Mouse (Mus musculus) kidney, embryonic 15.5 days (tissue): ENCODE measurements around the gene Gm20422. TPM values are rescaled to one million over a fixed set of nuclear protein-coding genes. Genes with fewer than 3 reads are reported as not detected.

Source experiments
- ATAC-seq: fragments of 200-750 bp; cut with Nextera tagmentation; replicated peaks from 2 replicates; pipeline ENCODE4 v1.8.0; 2017; ENCODE audit warnings: moderate TSS enrichment; ENCODE audit not compliant: low FRiP score
- H3K27ac ChIP-seq: fragments of 300-500 bp; sonication (generic); 2 replicates; pipeline ENCODE4 v1.5.1; 2015; ENCODE audit warnings: mild to moderate bottlenecking, inconsistent platforms
- H3K27me3 ChIP-seq: fragments of 300-500 bp; sonication (generic); 2 replicates; pipeline ENCODE4 v1.6.1; 2015; ENCODE audit warnings: inconsistent platforms
- H3K36me3 ChIP-seq: fragments of 300-500 bp; sonication (generic); 2 replicates; pipeline ENCODE4 v1.6.1; 2015; ENCODE audit warnings: inconsistent platforms
- H3K4me1 ChIP-seq: fragments of 300-500 bp; sonication (generic); 2 replicates; pipeline ENCODE4 v1.6.1; 2015; ENCODE audit warnings: inconsistent platforms
- H3K4me2 ChIP-seq: fragments of 300-500 bp; sonication (generic); 2 replicates; pipeline ENCODE4 v1.6.1; 2015; ENCODE audit warnings: moderate library complexity, mild to moderate bottlenecking, inconsistent platforms
- H3K4me3 ChIP-seq: fragments of 300-500 bp; sonication (generic); replicated peaks from 2 replicates; pipeline ENCODE4 v1.5.1; 2015; ENCODE audit warnings: mild to moderate bottlenecking, inconsistent platforms
- H3K9ac ChIP-seq: fragments of 300-500 bp; sonication (generic); 2 replicates; pipeline ENCODE4 v1.6.1; 2015; ENCODE audit warnings: mild to moderate bottlenecking, inconsistent platforms
- H3K9me3 ChIP-seq: fragments of 300-500 bp; sonication (generic); replicated peaks from 2 replicates; pipeline ENCODE4 v1.6.1; 2016; ENCODE audit warnings: inconsistent platforms
- WGBS: fragments of 180-500 bp; shearing (Covaris S2); methylation state at CpG from one replicate; pipeline ENCODE4 v1.1.7; 2015; ENCODE audit warnings: mixed read lengths; 5-methylcytosine and 5-hydroxymethylcytosine counted together
- polyA plus RNA-seq: library from polyadenylated mRNA; unstranded; fragments of >200 nt; fragmentation: Nextera tagmentation; extraction: Ambion mirVana; gene quantifications from 2 replicates; pipeline ENCODE4 v1.2.1, GENCODE M21; 2015

Gm20422 gene
- polyA plus RNA-seq = 1.8 TPM in 1 of 2 replicates, not detected in the other

- Histone ChIP-seq H3K27ac (peak within 1 kb of the TSS; percentile 100), H3K4me1 (peaks cover 21% of the 10 kb centered on the region), H3K4me2 (peak within 1 kb of the TSS; percentile 65), H3K27me3 (no peaks in the 10 kb centered on the region), H3K9me3 (no peaks in the 10 kb centered on the region), H3K36me3 (peaks cover 10% of the 10 kb centered on the region; the same call in 1 of the 2 replicates), H3K9ac (peak within 1 kb of the TSS; percentile 97), H3K4me3 (peak within 1 kb of the TSS; percentile 90)
- WGBS = under 1% methylated on average over 41 of the region's 41 CpGs
- peak; percentile 100 for ATAC-seq
These were observed at the start of gene Gm20422 for GRCm38 (mm10) chr8:69774503-69775148. Gene Gm20422 (minus strand): TSS chr8:69774886.

- peaks cover 34% of the 10 kb centered on the region for H3K4me1 ChIP-seq
- H3K4me2 ChIP-seq = peak within 1 kb of the TSS; percentile 85
- peak within 1 kb of the TSS; percentile 88 for H3K27ac ChIP-seq
- peaks cover 29% of the 10 kb centered on the region for H3K36me3 ChIP-seq
- no peaks in the 10 kb centered on the region for H3K27me3 ChIP-seq
- H3K9ac ChIP-seq = peak within 1 kb of the TSS; percentile 68
- ATAC-seq = peak; percentile 89
- 2% methylated on average over 30 of the region's 35 CpGs for WGBS
- H3K9me3 ChIP-seq = no peaks in the 10 kb centered on the region
- peak within 1 kb of the TSS; percentile 67 for H3K4me3 ChIP-seq
These were observed 47.9 kb upstream of the Gm20422 start, which contains the start of gene Lpar2 for GRCm38 (mm10) chr8:69822386-69823191. Gene Lpar2 (plus strand): TSS chr8:69822429.

- Histone ChIP-seq H3K9me3 (no peaks in the 10 kb centered on the region), H3K4me2 (peak overlapping the region; percentile 85), H3K4me1 (peaks cover 34% of the 10 kb centered on the region), H3K27me3 (no peaks in the 10 kb centered on the region), H3K27ac (peak overlapping the region; percentile 88), H3K9ac (peak overlapping the region; percentile 44), H3K4me3 (peak overlapping the region; percentile 67), H3K36me3 (peaks cover 32% of the 10 kb centered on the region)
- under 1% methylated on average over 14 of the region's 22 CpGs for WGBS
- peak; percentile 66 for ATAC-seq
These were observed 47.3 kb upstream of the Gm20422 start for GRCm38 (mm10) chr8:69821971-69822385.

GRCm38 (mm10) chr8:69820466-69820865 is 45.8 kb upstream of the Gm20422 start:
- no peak overlapping the region for H3K4me3 ChIP-seq
- H3K27ac ChIP-seq = no peak overlapping the region
- H3K4me1 ChIP-seq = peaks cover 34% of the 10 kb centered on the region
- ATAC-seq = no peak
- 80% methylated on average over 9 of the region's 9 CpGs for WGBS
- H3K36me3 ChIP-seq = peaks cover 31% of the 10 kb centered on the region
- H3K9me3 ChIP-seq = no peaks in the 10 kb centered on the region
- no peak overlapping the region for H3K4me2 ChIP-seq
- H3K9ac ChIP-seq = no peak overlapping the region
- H3K27me3 ChIP-seq = no peaks in the 10 kb centered on the region

GRCm38 (mm10) chr8:69815396-69815795 is 40.7 kb upstream of the Gm20422 start:
- Histone ChIP-seq H3K4me3 (no peak overlapping the region), H3K4me1 (no peaks in the 10 kb centered on the region), H3K27ac (no peak overlapping the region), H3K4me2 (no peak overlapping the region), H3K27me3 (no peaks in the 10 kb centered on the region), H3K36me3 (peaks cover 55% of the 10 kb centered on the region), H3K9ac (no peak overlapping the region), H3K9me3 (no peaks in the 10 kb centered on the region)
- WGBS = 91% methylated on average over 4 of the region's 4 CpGs
- no peak for ATAC-seq

GRCm38 (mm10) chr8:69814881-69815280 is 40.2 kb upstream of the Gm20422 start:
- no peak overlapping the region for H3K27ac ChIP-seq
- H3K4me2 ChIP-seq = no peak overlapping the region
- ATAC-seq = no peak
- H3K9ac ChIP-seq = no peak overlapping the region
- H3K36me3 ChIP-seq = peaks cover 60% of the 10 kb centered on the region
- no peaks in the 10 kb centered on the region for H3K9me3 ChIP-seq
- no peaks in the 10 kb centered on the region for H3K27me3 ChIP-seq
- H3K4me3 ChIP-seq = no peak overlapping the region
- H3K4me1 ChIP-seq = no peaks in the 10 kb centered on the region
- 100% methylated on average over 2 of the region's 2 CpGs for WGBS

GRCm38 (mm10) chr8:69809820-69810219 is 35.1 kb upstream of the Gm20422 start:
- Histone ChIP-seq H3K9me3 (no peaks in the 10 kb centered on the region), H3K36me3 (peaks cover 65% of the 10 kb centered on the region), H3K27ac (no peak overlapping the region), H3K4me2 (no peak overlapping the region), H3K27me3 (no peaks in the 10 kb centered on the region), H3K9ac (no peak overlapping the region), H3K4me3 (no peak overlapping the region), H3K4me1 (peaks cover 13% of the 10 kb centered on the region)
- no peak for ATAC-seq
- WGBS = 61% methylated on average over 3 of the region's 3 CpGs

GRCm38 (mm10) chr8:69808864-69809403 is 34.2 kb upstream of the Gm20422 start:
- H3K9me3 ChIP-seq = no peaks in the 10 kb centered on the region
- H3K4me2 ChIP-seq = peak overlapping the region; percentile 96
- peak overlapping the region; percentile 58 for H3K9ac ChIP-seq
- whole genome bisulfite sequencing = under 1% methylated on average over 23 of the region's 23 CpGs
- ATAC-seq = peak; percentile 59
- H3K4me3 ChIP-seq = peak overlapping the region; percentile 56
- peaks cover 13% of the 10 kb centered on the region for H3K4me1 ChIP-seq
- no peaks in the 10 kb centered on the region for H3K27me3 ChIP-seq
- H3K27ac ChIP-seq = 0 out of 2 replicates have a peak overlapping the region, but pooled peaks have one; percentile 64
- H3K36me3 ChIP-seq = peaks cover 65% of the 10 kb centered on the region

- Histone ChIP-seq H3K9me3 (no peaks in the 10 kb centered on the region), H3K4me3 (peak within 1 kb of the TSS; percentile 56), H3K27ac (peak within 1 kb of the TSS; percentile 64), H3K36me3 (peaks cover 65% of the 10 kb centered on the region), H3K4me1 (peaks cover 13% of the 10 kb centered on the region), H3K9ac (peak within 1 kb of the TSS; percentile 58), H3K4me2 (peak within 1 kb of the TSS; percentile 96), H3K27me3 (no peaks in the 10 kb centered on the region)
- WGBS = 6% methylated on average over 27 of the region's 28 CpGs
- ATAC-seq = peak; percentile 86
These were observed 33.6 kb upstream of the Gm20422 start, which contains the start of gene Gmip for GRCm38 (mm10) chr8:69808094-69808863. Gene Gmip (plus strand): TSS chr8:69808679.

- Histone ChIP-seq H3K9ac (no peak overlapping the region), H3K9me3 (no peaks in the 10 kb centered on the region), H3K36me3 (peaks cover 73% of the 10 kb centered on the region), H3K4me1 (peaks cover 13% of the 10 kb centered on the region), H3K27me3 (no peaks in the 10 kb centered on the region), H3K27ac (no peak overlapping the region), H3K4me3 (no peak overlapping the region), H3K4me2 (no peak overlapping the region)
- ATAC-seq = no peak
- WGBS = 94% methylated on average over 5 of the region's 5 CpGs
These were observed 32.5 kb upstream of the Gm20422 start for GRCm38 (mm10) chr8:69807236-69807635.

GRCm38 (mm10) chr8:69805491-69805890 is 30.8 kb upstream of the Gm20422 start:
- Histone ChIP-seq H3K36me3 (peaks cover 85% of the 10 kb centered on the region), H3K27me3 (no peaks in the 10 kb centered on the region), H3K9me3 (no peaks in the 10 kb centered on the region), H3K4me2 (no peak overlapping the region), H3K4me3 (no peak overlapping the region), H3K27ac (no peak overlapping the region), H3K9ac (no peak overlapping the region), H3K4me1 (peaks cover 13% of the 10 kb centered on the region)
- WGBS = 90% methylated on average over 9 of the region's 9 CpGs
- ATAC-seq = no peak
